Mouse (Mus musculus) macrophage (primary cell): ENCODE measurements around the gene Zc2hc1c. TPM values are rescaled to one million over a fixed set of nuclear protein-coding genes. Genes with fewer than 3 reads are reported as not detected.

ENCODE experiments used
- H3K27ac ChIP-seq: fragments of 350-480 bp; formaldehyde crosslinking; 2 replicates; pipeline ENCODE4 v1.9.0; 2021
- H3K36me3 ChIP-seq: fragments of 350-480 bp; formaldehyde crosslinking; 2 replicates; pipeline ENCODE4 v1.9.0; 2021; ENCODE audit errors: inconsistent target
- H3K4me3 ChIP-seq: fragments of 350-480 bp; formaldehyde crosslinking; 2 replicates; pipeline ENCODE4 v1.9.0; 2021; ENCODE audit errors: inconsistent target
- H3K79me2 ChIP-seq: fragments of 350-480 bp; formaldehyde crosslinking; 2 replicates; pipeline ENCODE4 v1.9.0; 2021; ENCODE audit errors: inconsistent target
- WGBS: methylation state at CpG from one replicate; pipeline ENCODE4 v1.1.7; 2026; ENCODE audit warnings: inconsistent platforms; ENCODE audit not compliant: missing documents; 5-methylcytosine and 5-hydroxymethylcytosine counted together
- polyA plus RNA-seq: library from polyadenylated mRNA; stranded (reverse); fragments of 250-400 nt; gene quantifications from 3 replicates; pipeline ENCODE4 v1.2.4, GENCODE M21; 2018; ENCODE audit warnings: inconsistent platforms

The Zc2hc1c gene
- polyA plus RNA-seq, 1 experiment from 2014 or later, result not detected

DNA sequence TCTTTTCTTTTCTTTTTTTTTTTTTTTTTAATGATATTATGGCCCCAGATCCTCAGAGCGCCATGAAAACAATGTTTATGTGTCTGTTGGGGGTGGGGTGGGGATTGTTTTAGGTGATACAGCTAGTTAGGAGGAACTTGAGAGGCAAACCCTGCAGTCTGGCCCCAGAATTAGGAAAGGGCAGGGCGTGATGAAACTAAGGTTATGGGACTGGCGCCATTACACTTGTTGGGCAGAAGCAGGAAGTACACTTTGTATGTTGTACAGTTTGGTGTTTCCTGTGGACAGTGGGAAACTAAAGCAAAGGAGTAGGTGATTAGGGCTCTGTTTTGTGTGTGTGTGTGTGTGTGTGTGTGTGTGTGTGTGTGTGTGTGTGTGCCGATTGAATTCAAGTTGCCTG, 51.6 kb downstream of the Zc2hc1c start:
- peak overlapping the region; percentile 51 for H3K4me3 ChIP-seq
- H3K79me2 ChIP-seq, result peaks cover 66% of the 10 kb centered on the region
- WGBS, result 0% methylated on average over 4 of the region's 4 CpGs
- H3K36me3 ChIP-seq, result peaks cover 18% of the 10 kb centered on the region; the same call in 1 of the 2 replicates
- peak overlapping the region; percentile 83 for H3K27ac ChIP-seq

GRCm38 (mm10) chr12:85341131-85341530, 52.7 kb downstream of the Zc2hc1c start:
- Histone ChIP-seq H3K27ac (peak overlapping the region; percentile 83; the same call in 1 of the 2 replicates), H3K79me2 (peaks cover 59% of the 10 kb centered on the region)
- WGBS, result 64% methylated on average over 1 of the region's 1 CpGs

DNA sequence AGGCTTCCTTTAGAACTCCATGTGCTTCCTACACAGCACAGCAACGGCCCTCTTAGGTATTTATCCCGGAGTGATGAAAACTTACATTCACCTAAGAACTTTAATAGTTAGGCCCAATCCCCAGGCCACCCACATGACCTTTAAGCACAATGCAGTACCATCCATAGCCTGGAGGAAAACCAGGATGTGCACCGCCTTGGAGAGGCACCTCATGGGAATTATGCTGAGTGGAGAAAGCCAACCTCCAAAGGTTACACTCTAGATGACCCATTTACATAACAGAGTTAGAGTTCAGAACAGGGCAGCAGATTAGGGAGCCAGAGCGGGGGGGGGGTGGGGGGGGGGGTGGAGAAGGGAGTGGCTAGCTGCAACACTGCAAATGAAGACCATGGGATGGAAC, 53.9 kb downstream of the Zc2hc1c start:
- H3K36me3 ChIP-seq, result 0 out of 2 replicates have a peak, but pooled peaks cover 4% of the 10 kb centered on the region
- H3K27ac ChIP-seq, result no peak overlapping the region
- H3K4me3 ChIP-seq, result no peak overlapping the region
- 100% methylated on average over 2 of the region's 4 CpGs for WGBS
- peaks cover 58% of the 10 kb centered on the region for H3K79me2 ChIP-seq

More at GRCm38 (mm10) chr12:85341131-85341530, 52.7 kb downstream of the Zc2hc1c start:
- Histone ChIP-seq H3K4me3 (no peak overlapping the region), H3K36me3 (peaks cover 7% of the 10 kb centered on the region; the same call in 1 of the 2 replicates)

- Histone ChIP-seq H3K27ac (peak overlapping the region; percentile 98), H3K36me3 (0 out of 2 replicates have a peak, but pooled peaks cover 4% of the 10 kb centered on the region), H3K4me3 (no peak overlapping the region)
These were observed 55.9 kb downstream of the Zc2hc1c start for GRCm38 (mm10) chr12:85344252-85344651.

GRCm38 (mm10) chr12:85345559-85345958, 57.2 kb downstream of the Zc2hc1c start:
- 17% methylated on average over 4 of the region's 6 CpGs for WGBS
- H3K27ac ChIP-seq, result peak overlapping the region; percentile 98
- 0 out of 2 replicates have a peak, but pooled peaks cover 4% of the 10 kb centered on the region for H3K36me3 ChIP-seq
- H3K4me3 ChIP-seq, result no peak overlapping the region
- H3K79me2 ChIP-seq, result peaks cover 60% of the 10 kb centered on the region

More at GRCm38 (mm10) chr12:85344252-85344651, 55.9 kb downstream of the Zc2hc1c start:
- peaks cover 49% of the 10 kb centered on the region for H3K79me2 ChIP-seq
- 91% methylated on average over 7 of the region's 7 CpGs for WGBS

- Histone ChIP-seq H3K4me3 (no peak overlapping the region), H3K79me2 (peaks cover 69% of the 10 kb centered on the region), H3K36me3 (0 out of 2 replicates have a peak, but pooled peaks cover 4% of the 10 kb centered on the region), H3K27ac (peak overlapping the region; percentile 98)
- WGBS, result 27% methylated on average over 3 of the region's 3 CpGs
These were observed 58.0 kb downstream of the Zc2hc1c start for GRCm38 (mm10) chr12:85346374-85346773.

GRCm38 (mm10) chr12:85347196-85347595, 58.8 kb downstream of the Zc2hc1c start:
- H3K36me3 ChIP-seq, result 0 out of 2 replicates have a peak, but pooled peaks cover under 1% of the 10 kb centered on the region
- whole genome bisulfite sequencing, result 94% methylated on average over 3 of the region's 3 CpGs
- H3K79me2 ChIP-seq, result peaks cover 71% of the 10 kb centered on the region
- H3K27ac ChIP-seq, result peak overlapping the region; percentile 98
- H3K4me3 ChIP-seq, result no peak overlapping the region

- peaks cover 3% of the 10 kb centered on the region; the same call in 1 of the 2 replicates for H3K36me3 ChIP-seq
- WGBS, result 12% methylated on average over 6 of the region's 6 CpGs
These were observed 59.9 kb downstream of the Zc2hc1c start for GRCm38 (mm10) chr12:85348338-85348737.

More at GRCm38 (mm10) chr12:85348338-85348737, 59.9 kb downstream of the Zc2hc1c start:
- Histone ChIP-seq H3K27ac (peak overlapping the region; percentile 98), H3K79me2 (peaks cover 76% of the 10 kb centered on the region), H3K4me3 (no peak overlapping the region)

Other genes with a start within 250 kb of the Zc2hc1c start
- gene Prox2, start 177.8 kb upstream of the Zc2hc1c start, polyA plus RNA-seq, result 0.88 to 1.8 TPM (median 1.3 TPM) in 3 replicates
- 71.4 to 90.3 TPM (median 80.1 TPM) in 3 replicates for gene Dlst, start 177.8 kb upstream of the Zc2hc1c start, polyA plus RNA-seq
- not detected in 3 replicates for gene Rps6kl1, start 137.3 kb upstream of the Zc2hc1c start, polyA plus RNA-seq
- gene Pgf, start 110.8 kb upstream of the Zc2hc1c start, polyA plus RNA-seq, result 0.11 to 0.37 TPM (median 0.35 TPM) in 3 replicates
- 52.7 to 95.7 TPM (median 56.1 TPM) in 3 replicates for gene Eif2b2, start 69.1 kb upstream of the Zc2hc1c start, polyA plus RNA-seq
- gene Mlh3, start 18.0 kb upstream of the Zc2hc1c start, polyA plus RNA-seq, result 6.8 to 8.1 TPM (median 7.4 TPM) in 3 replicates
- gene Acyp1, start 153 bp upstream of the Zc2hc1c start, polyA plus RNA-seq, result 16.2 to 19.5 TPM (median 17.8 TPM) in 3 replicates
- 40.7 to 65.1 TPM (median 55.7 TPM) in 3 replicates for gene Nek9, start 50.8 kb downstream of the Zc2hc1c start, polyA plus RNA-seq
- 317 to 419 TPM (median 387 TPM) in 3 replicates for gene Tmed10, start 86.3 kb downstream of the Zc2hc1c start, polyA plus RNA-seq
- gene Fos, start 185.3 kb downstream of the Zc2hc1c start, polyA plus RNA-seq, result 18.1 to 88.1 TPM (median 21.8 TPM) in 3 replicates